Mouse (Mus musculus) gastrocnemius, postnatal 25 days (tissue): ENCODE data around the gene Gkn2. TPM values are rescaled to one million over a fixed set of nuclear protein-coding genes. Genes with fewer than 3 reads are reported as not detected.

Source experiments
- DNase-seq: peaks from one replicate; pipeline ENCODE4 v3.0.0; 2022
- total RNA-seq, 2 experiments: library from RNA; stranded (reverse); gene quantifications; 1 replicate in 1 of 2; 2 replicates in 1 of 2; pipeline ENCODE4 v1.2.3; 2021

Gkn2 gene
- total RNA-seq, 2 experiments from 2014 or later = not detected

GRCm38 (mm10) chr6:87399886-87400566, 26.9 kb downstream of the Gkn2 start:
- no peak for DNase-seq

GRCm38 (mm10) chr6:87401456-87401855, 28.3 kb downstream of the Gkn2 start:
- no peak for DNase-seq

- no peak for DNase-seq
These were observed 38.9 kb downstream of the Gkn2 start for GRCm38 (mm10) chr6:87412011-87412410.

GRCm38 (mm10) chr6:87422304-87422703, 49.1 kb downstream of the Gkn2 start:
- DNase-seq = no peak

- no peak for DNase-seq
These were observed 51.1 kb downstream of the Gkn2 start for GRCm38 (mm10) chr6:87424037-87424816.

- DNase-seq = no peak
These were observed 53.8 kb downstream of the Gkn2 start for GRCm38 (mm10) chr6:87426954-87427353.

- no peak for DNase-seq
These were observed 54.5 kb downstream of the Gkn2 start for GRCm38 (mm10) chr6:87427616-87428015.

GRCm38 (mm10) chr6:87428487-87429044, 55.4 kb downstream of the Gkn2 start, which contains the start of gene Bmp10:
Gene Bmp10, plus strand, starts transcription at chr6:87428994.
- no peak for DNase-seq

Other genes starting within 250 kb of the Gkn2 start
- 10 to 100 TPM; 11.6 to 13.0 TPM for gene Antxr1, start 37.5 kb upstream of the Gkn2 start, total RNA-seq
- gene Gkn1, start 22.4 kb upstream of the Gkn2 start, total RNA-seq = not detected
- gene Gkn3, start 15.6 kb downstream of the Gkn2 start, total RNA-seq = 1 to 10 TPM in 1 of 2 experiments, under 1 TPM in 1; 0.33 to 2.6 TPM
- gene Bmp10, start 55.6 kb downstream of the Gkn2 start, total RNA-seq = not detected
- gene Arhgap25, start 159.9 kb downstream of the Gkn2 start, total RNA-seq = 1 to 10 TPM in 1 of 2 experiments, under 1 TPM in 1; 0.82 to 1.3 TPM
- 1 to 10 TPM; 2.1 to 2.3 TPM for gene Prokr1, start 217.4 kb downstream of the Gkn2 start, total RNA-seq